Mouse (Mus musculus): Measurements from ENCODE around the gene Cpsf4l.

- TF ChIP-seq EP300 (IDR thresholded peaks at IDR 0.05; ENCODE audit: low read depth) (no peak), CTCF (IDR thresholded peaks at IDR 0.05; ENCODE audit: low read depth) (no peak)
These were observed 42.7 kb downstream of the Cpsf4l start for GRCm38 (mm10) chr11:113667122-113667521.
